Mouse (Mus musculus): ENCODE measurements around the gene Ttc25. TPM values are rescaled to one million over a fixed set of nuclear protein-coding genes. Genes with fewer than 3 reads are reported as not detected.
A peak's percentile ranks its signal among the peaks of the same experiment; 100 is the strongest.

The Ttc25 gene
- polyA plus RNA-seq (2015; fragmentation: Nextera tagmentation; extraction: Ambion mirVana): 0.06 and 0.11 TPM in 2 replicates

- ATAC-seq (ENCODE audit: low read depth): peak; percentile 98
- H3K9ac ChIP-seq (ENCODE audit: low read depth, low read length): peak within 1 kb of the TSS; percentile 48; the same call in 1 of the 2 replicates
- peak within 1 kb of the TSS; percentile 79 for H3K4me2 ChIP-seq (ENCODE audit: low read depth, low read length)
- H3K4me1 ChIP-seq (ENCODE audit: control insufficient read depth, low read depth, low read length): peaks cover 13% of the 10 kb centered on the region
- WGBS (ENCODE audit: insufficient replicate concordance): 7% methylated on average over 28 of the region's 28 CpGs
- H3K4me3 ChIP-seq (ENCODE audit: low read depth, low read length): peak within 1 kb of the TSS; percentile 62
- no peaks in the 10 kb centered on the region for H3K36me3 ChIP-seq (ENCODE audit: control insufficient read depth, insufficient read depth)
- H3K27ac ChIP-seq (ENCODE audit: low read length): peak within 1 kb of the TSS; percentile 45; the same call in 1 of the 2 replicates
- H3K9me3 ChIP-seq (replicated peaks; ENCODE audit: control insufficient read depth, low read length): no peaks in the 10 kb centered on the region
- no peaks in the 10 kb centered on the region for H3K27me3 ChIP-seq (ENCODE audit: control insufficient read depth, insufficient read depth, low read depth, low read length)
Measured at GRCm38 (mm10) chr11:100544832-100545745, at the start of gene Ttc25. Gene Ttc25, plus strand, starts transcription at chr11:100545607.

- no peak for ATAC-seq (ENCODE audit: low read depth)
- Histone ChIP-seq H3K4me3 (ENCODE audit: low read depth, low read length) (no peak overlapping the region), H3K9ac (ENCODE audit: low read depth, low read length) (no peak overlapping the region), H3K4me2 (ENCODE audit: low read depth, low read length) (no peak overlapping the region), H3K36me3 (ENCODE audit: control insufficient read depth, insufficient read depth) (peaks cover 36% of the 10 kb centered on the region), H3K4me1 (ENCODE audit: control insufficient read depth, low read depth, low read length) (peaks cover 6% of the 10 kb centered on the region; the same call in 1 of the 2 replicates), H3K27me3 (ENCODE audit: control insufficient read depth, insufficient read depth, low read depth, low read length) (no peaks in the 10 kb centered on the region), H3K27ac (ENCODE audit: low read length) (no peak overlapping the region), H3K9me3 (replicated peaks; ENCODE audit: control insufficient read depth, low read length) (no peaks in the 10 kb centered on the region)
- 39% methylated on average over 3 of the region's 3 CpGs for WGBS (ENCODE audit: insufficient replicate concordance)
Measured at GRCm38 (mm10) chr11:100500241-100500640, 45.2 kb upstream of the Ttc25 start.

GRCm38 (mm10) chr11:100500651-100501050 lies 44.8 kb upstream of the Ttc25 start:
- H3K9me3 ChIP-seq (replicated peaks; ENCODE audit: control insufficient read depth, low read length): no peaks in the 10 kb centered on the region
- ATAC-seq (ENCODE audit: low read depth): no peak
- H3K4me1 ChIP-seq (ENCODE audit: control insufficient read depth, low read depth, low read length): peaks cover 9% of the 10 kb centered on the region; the same call in 1 of the 2 replicates
- 76% methylated on average over 7 of the region's 7 CpGs for WGBS (ENCODE audit: insufficient replicate concordance)
- no peak overlapping the region for H3K4me3 ChIP-seq (ENCODE audit: low read depth, low read length)
- no peak overlapping the region for H3K4me2 ChIP-seq (ENCODE audit: low read depth, low read length)
- no peak overlapping the region for H3K27ac ChIP-seq (ENCODE audit: low read length)
- H3K9ac ChIP-seq (ENCODE audit: low read depth, low read length): no peak overlapping the region
- H3K27me3 ChIP-seq (ENCODE audit: control insufficient read depth, insufficient read depth, low read depth, low read length): no peaks in the 10 kb centered on the region
- peaks cover 36% of the 10 kb centered on the region for H3K36me3 ChIP-seq (ENCODE audit: control insufficient read depth, insufficient read depth)

GRCm38 (mm10) chr11:100501321-100501720 lies 44.1 kb upstream of the Ttc25 start:
- Histone ChIP-seq H3K36me3 (ENCODE audit: control insufficient read depth, insufficient read depth) (peaks cover 32% of the 10 kb centered on the region), H3K27me3 (ENCODE audit: control insufficient read depth, insufficient read depth, low read depth, low read length) (no peaks in the 10 kb centered on the region), H3K9me3 (replicated peaks; ENCODE audit: control insufficient read depth, low read length) (no peaks in the 10 kb centered on the region), H3K4me1 (ENCODE audit: control insufficient read depth, low read depth, low read length) (peaks cover 9% of the 10 kb centered on the region; the same call in 1 of the 2 replicates), H3K9ac (ENCODE audit: low read depth, low read length) (no peak overlapping the region), H3K27ac (ENCODE audit: low read length) (no peak overlapping the region), H3K4me2 (ENCODE audit: low read depth, low read length) (no peak overlapping the region), H3K4me3 (ENCODE audit: low read depth, low read length) (no peak overlapping the region)
- WGBS (ENCODE audit: insufficient replicate concordance): 35% methylated on average over 6 of the region's 6 CpGs
- ATAC-seq (ENCODE audit: low read depth): no peak

GRCm38 (mm10) chr11:100504990-100505660 lies 40.3 kb upstream of the Ttc25 start:
- Histone ChIP-seq H3K27ac (ENCODE audit: low read length) (no peak overlapping the region), H3K4me2 (ENCODE audit: low read depth, low read length) (no peak overlapping the region), H3K27me3 (ENCODE audit: control insufficient read depth, insufficient read depth, low read depth, low read length) (no peaks in the 10 kb centered on the region), H3K36me3 (ENCODE audit: control insufficient read depth, insufficient read depth) (peaks cover 26% of the 10 kb centered on the region), H3K4me1 (ENCODE audit: control insufficient read depth, low read depth, low read length) (peaks cover 9% of the 10 kb centered on the region; the same call in 1 of the 2 replicates), H3K9me3 (replicated peaks; ENCODE audit: control insufficient read depth, low read length) (no peaks in the 10 kb centered on the region), H3K9ac (ENCODE audit: low read depth, low read length) (no peak overlapping the region), H3K4me3 (ENCODE audit: low read depth, low read length) (no peak overlapping the region)
- 83% methylated on average over 12 of the region's 12 CpGs for WGBS (ENCODE audit: insufficient replicate concordance)
- ATAC-seq (ENCODE audit: low read depth): no peak

GRCm38 (mm10) chr11:100505997-100506396 lies 39.4 kb upstream of the Ttc25 start:
- ATAC-seq (ENCODE audit: low read depth): no peak
- Histone ChIP-seq H3K4me2 (ENCODE audit: low read depth, low read length) (no peak overlapping the region), H3K27me3 (ENCODE audit: control insufficient read depth, insufficient read depth, low read depth, low read length) (no peaks in the 10 kb centered on the region), H3K36me3 (ENCODE audit: control insufficient read depth, insufficient read depth) (peaks cover 27% of the 10 kb centered on the region), H3K4me1 (ENCODE audit: control insufficient read depth, low read depth, low read length) (peaks cover 4% of the 10 kb centered on the region; the same call in 1 of the 2 replicates), H3K9me3 (replicated peaks; ENCODE audit: control insufficient read depth, low read length) (no peaks in the 10 kb centered on the region), H3K27ac (ENCODE audit: low read length) (no peak overlapping the region), H3K4me3 (ENCODE audit: low read depth, low read length) (no peak overlapping the region), H3K9ac (ENCODE audit: low read depth, low read length) (no peak overlapping the region)
- 80% methylated on average over 8 of the region's 8 CpGs for whole genome bisulfite sequencing (ENCODE audit: insufficient replicate concordance)

- Histone ChIP-seq H3K4me2 (ENCODE audit: low read depth, low read length) (no peak overlapping the region), H3K27me3 (ENCODE audit: control insufficient read depth, insufficient read depth, low read depth, low read length) (no peaks in the 10 kb centered on the region), H3K4me3 (ENCODE audit: low read depth, low read length) (no peak overlapping the region), H3K9me3 (replicated peaks; ENCODE audit: control insufficient read depth, low read length) (no peaks in the 10 kb centered on the region), H3K4me1 (ENCODE audit: control insufficient read depth, low read depth, low read length) (no peaks in the 10 kb centered on the region), H3K36me3 (ENCODE audit: control insufficient read depth, insufficient read depth) (peaks cover 24% of the 10 kb centered on the region), H3K9ac (ENCODE audit: low read depth, low read length) (no peak overlapping the region), H3K27ac (ENCODE audit: low read length) (no peak overlapping the region)
- WGBS (ENCODE audit: insufficient replicate concordance): 91% methylated on average over 2 of the region's 2 CpGs
- ATAC-seq (ENCODE audit: low read depth): no peak
Measured at GRCm38 (mm10) chr11:100510556-100510955, 34.9 kb upstream of the Ttc25 start.

- Histone ChIP-seq H3K27ac (ENCODE audit: low read length) (no peak overlapping the region), H3K4me3 (ENCODE audit: low read depth, low read length) (no peak overlapping the region), H3K9me3 (replicated peaks; ENCODE audit: control insufficient read depth, low read length) (no peaks in the 10 kb centered on the region), H3K27me3 (ENCODE audit: control insufficient read depth, insufficient read depth, low read depth, low read length) (no peaks in the 10 kb centered on the region), H3K4me1 (ENCODE audit: control insufficient read depth, low read depth, low read length) (no peaks in the 10 kb centered on the region), H3K4me2 (ENCODE audit: low read depth, low read length) (no peak overlapping the region), H3K9ac (ENCODE audit: low read depth, low read length) (no peak overlapping the region), H3K36me3 (ENCODE audit: control insufficient read depth, insufficient read depth) (peaks cover 33% of the 10 kb centered on the region)
- ATAC-seq (ENCODE audit: low read depth): no peak
- WGBS (ENCODE audit: insufficient replicate concordance): 89% methylated on average over 1 of the region's 1 CpGs
Measured at GRCm38 (mm10) chr11:100512384-100512783, 33.0 kb upstream of the Ttc25 start.

- H3K9me3 ChIP-seq (replicated peaks; ENCODE audit: control insufficient read depth, low read length): no peaks in the 10 kb centered on the region
- H3K4me2 ChIP-seq (ENCODE audit: low read depth, low read length): no peak overlapping the region
- peaks cover 33% of the 10 kb centered on the region for H3K36me3 ChIP-seq (ENCODE audit: control insufficient read depth, insufficient read depth)
- H3K9ac ChIP-seq (ENCODE audit: low read depth, low read length): no peak overlapping the region
- no peak overlapping the region for H3K27ac ChIP-seq (ENCODE audit: low read length)
- 75% methylated on average over 10 of the region's 10 CpGs for WGBS (ENCODE audit: insufficient replicate concordance)
- no peaks in the 10 kb centered on the region for H3K27me3 ChIP-seq (ENCODE audit: control insufficient read depth, insufficient read depth, low read depth, low read length)
- H3K4me1 ChIP-seq (ENCODE audit: control insufficient read depth, low read depth, low read length): no peaks in the 10 kb centered on the region
- no peak for ATAC-seq (ENCODE audit: low read depth)
- no peak overlapping the region for H3K4me3 ChIP-seq (ENCODE audit: low read depth, low read length)
Measured at GRCm38 (mm10) chr11:100513716-100514115, 31.7 kb upstream of the Ttc25 start.

All from liver, embryonic 16.5 days (tissue).